Mouse (Mus musculus) stomach, postnatal 0 days (tissue): ENCODE results near the gene Gm49403.

Experiments used
- CTCF ChIP-seq: IDR thresholded peaks from 2 replicates; pipeline ENCODE4 v1.5.1; 2016; ENCODE audit warnings: antibody characterized with exemption, low read depth, mild to moderate bottlenecking, moderate library complexity
- EP300 ChIP-seq: optimal IDR thresholded peaks from 2 replicates; pipeline ENCODE3; 2016; ENCODE audit warnings: antibody characterized with exemption

- TF ChIP-seq CTCF (no peak), EP300 (no peak)
Observed at GRCm38 (mm10) chr19:8842961-8843360, 40.8 kb upstream of the Gm49403 start.
